ENCODE assay signal across 8 mouse cellular contexts in genomic region chr9:37626103-37626567, GRCm38 (mm10). TPM values are rescaled to one million over a fixed set of nuclear protein-coding genes. Genes with fewer than 3 reads are reported as not detected.
DNase-seq lines count a peak whose midpoint lies in the region; ATAC-seq and TF ChIP-seq lines count a peak whose summit lies in the region.
"Had no signal": no experiment of that assay in that cellular context is flagged by ENCODE, and none has a peak within 500 bp of the region (broad histone marks: within the 10 kb centered on the region; RNA-seq: fewer than 3 reads in every experiment).

No protein-coding gene starts in this region.

- peak; percentile 5; the same call in 1 of the 2 replicates for ATAC-seq in forebrain, embryonic 16.5 days
- peak; percentile 60 for ATAC-seq in midbrain, embryonic 14.5 days (ENCODE audit: low FRiP score, low TSS enrichment)
- ATAC-seq in granulocyte monocyte progenitor cell, adult 5-6 weeks (replicated peaks; ENCODE audit: poor library complexity, severe bottlenecking): no peak

- TF ChIP-seq CTCF in layer of hippocampus, adult 2 months (conservative IDR thresholded peaks at IDR 0.05): no peak

- WGBS in forebrain, embryonic 16.5 days: 9% methylated on average over 3 of the region's 3 CpGs
- WGBS in midbrain, embryonic 14.5 days: 4% methylated on average over 3 of the region's 3 CpGs

- peak in 1 of 2 experiments; percentile 31 for DNase-seq in layer of hippocampus, adult 2 months (ENCODE audit: low spot score in 2 of 2)
- no peak for DNase-seq in layer of hippocampus, adult 9-10 months (ENCODE audit: low spot score)
- DNase-seq in kidney, adult 8-10 months: peak; percentile 27 to 30
- DNase-seq in midbrain, embryonic 14.5 days: peak; percentile 51
- no peak for DNase-seq in spleen, postnatal 10 days (ENCODE audit: low spot score in 2 of 2)

- peak overlapping the region; percentile 42 for H3K4me2 ChIP-seq in forebrain, embryonic 16.5 days (ENCODE audit: low read length)
- peak overlapping the region; percentile 41 for H3K4me2 ChIP-seq in midbrain, embryonic 14.5 days (ENCODE audit: low read length)

- peak overlapping the region; percentile 94 for H3K27ac ChIP-seq in layer of hippocampus, adult 2 months
- H3K27ac ChIP-seq in forebrain, embryonic 16.5 days (ENCODE audit: low read length): peak overlapping the region; percentile 90
- H3K27ac ChIP-seq in midbrain, embryonic 14.5 days (replicated peaks; ENCODE audit: low read depth, low read length): peak overlapping the region; percentile 86

- no peaks in the 10 kb centered on the region for H3K9me3 ChIP-seq in forebrain, embryonic 16.5 days (ENCODE audit: control insufficient read depth, low read length)
- no peaks in the 10 kb centered on the region for H3K9me3 ChIP-seq in midbrain, embryonic 14.5 days (ENCODE audit: control insufficient read depth, low read length)

- H3K27me3 ChIP-seq in forebrain, embryonic 16.5 days (replicated peaks; ENCODE audit: control insufficient read depth, insufficient read depth, low read length): no peaks in the 10 kb centered on the region
- H3K27me3 ChIP-seq in midbrain, embryonic 14.5 days (ENCODE audit: control insufficient read depth, insufficient read depth, low read length): no peaks in the 10 kb centered on the region

- H3K36me3 ChIP-seq in forebrain, embryonic 16.5 days (ENCODE audit: control insufficient read depth, insufficient read depth): no peaks in the 10 kb centered on the region
- H3K36me3 ChIP-seq in midbrain, embryonic 14.5 days (ENCODE audit: control insufficient read depth, insufficient read depth, low read length): no peaks in the 10 kb centered on the region

- peaks cover 38% of the 10 kb centered on the region for H3K4me1 ChIP-seq in forebrain, embryonic 16.5 days (replicated peaks; ENCODE audit: control insufficient read depth, insufficient read depth, low read length)
- peaks cover 17% of the 10 kb centered on the region for H3K4me1 ChIP-seq in midbrain, embryonic 14.5 days (ENCODE audit: control insufficient read depth, insufficient read depth, low read length)

- H3K4me3 ChIP-seq in layer of hippocampus, adult 2 months: peak overlapping the region; percentile 42
- H3K4me3 ChIP-seq in forebrain, embryonic 16.5 days (replicated peaks; ENCODE audit: low read length): 0 out of 2 replicates have a peak overlapping the region, but pooled peaks have one; percentile 10
- H3K4me3 ChIP-seq in midbrain, embryonic 14.5 days (replicated peaks; ENCODE audit: low read depth, low read length): no peak overlapping the region

- peak overlapping the region; percentile 2; the same call in 1 of the 2 replicates for H3K9ac ChIP-seq in forebrain, embryonic 16.5 days (replicated peaks; ENCODE audit: low read depth, low read length)
- no peak overlapping the region; the same call in 1 of the 2 replicates for H3K9ac ChIP-seq in midbrain, embryonic 14.5 days (replicated peaks; ENCODE audit: low read length)

RNA-seq across cellular contexts. Expression of gene Spa17, which starts 12.6 kb away (rescaled TPM):
- 1 to 10 TPM; 1.5 to 1.9 TPM for total RNA-seq in layer of hippocampus, adult 2 months (2021)
- polyA plus RNA-seq in forebrain, embryonic 16.5 days (2015; fragmentation: Nextera tagmentation; extraction: Ambion mirVana): 6.1 and 6.9 TPM in 2 replicates
- polyA plus RNA-seq in midbrain, embryonic 14.5 days (2014; fragmentation: Nextera tagmentation; extraction: Ambion mirVana): 7.5 and 9.5 TPM in 2 replicates
- 1.3 and 2.4 TPM in 2 replicates for total RNA-seq in granulocyte monocyte progenitor cell, adult 5-6 weeks (2014; fragmentation: Nextera tagmentation)
- total RNA-seq in granulocyte monocyte progenitor cell, adult 5-6 weeks (2017): 1.2 and 2.2 TPM in 2 replicates

RNA-seq across cellular contexts. Expression of gene Tbrg1, which starts 31.0 kb away (rescaled TPM):
- total RNA-seq in layer of hippocampus, adult 2 months (2021): 10 to 100 TPM; 46.9 to 47.0 TPM
- polyA plus RNA-seq in forebrain, embryonic 16.5 days (2015; fragmentation: Nextera tagmentation; extraction: Ambion mirVana): 79.2 and 80.7 TPM in 2 replicates
- 89.5 and 91.6 TPM in 2 replicates for polyA plus RNA-seq in midbrain, embryonic 14.5 days (2014; fragmentation: Nextera tagmentation; extraction: Ambion mirVana)
- total RNA-seq in granulocyte monocyte progenitor cell, adult 5-6 weeks (2014; fragmentation: Nextera tagmentation): 21.5 and 29.7 TPM in 2 replicates
- 33.3 and 33.7 TPM in 2 replicates for total RNA-seq in granulocyte monocyte progenitor cell, adult 5-6 weeks (2017)

RNA-seq across cellular contexts. Expression of gene Panx3, which starts 42.9 kb away (rescaled TPM):
- not detected for total RNA-seq in layer of hippocampus, adult 2 months (2021)
- polyA plus RNA-seq in forebrain, embryonic 16.5 days (2015; fragmentation: Nextera tagmentation; extraction: Ambion mirVana): 0.96 TPM in 1 of 2 replicates, not detected in the other
- polyA plus RNA-seq in midbrain, embryonic 14.5 days (2014; fragmentation: Nextera tagmentation; extraction: Ambion mirVana): not detected in 2 replicates
- total RNA-seq in granulocyte monocyte progenitor cell, adult 5-6 weeks (2014; fragmentation: Nextera tagmentation): not detected in 2 replicates
- total RNA-seq in granulocyte monocyte progenitor cell, adult 5-6 weeks (2017): not detected in 2 replicates
- total RNA-seq: left cerebral cortex, postnatal 10 days had no signal

Comparison
In these comparisons a context has a peak if more than half of its experiments do, and no peak if none do; other contexts are left out.
1. DNase-seq: peak in kidney, adult 8-10 months (2 of 2) and midbrain, embryonic 14.5 days (single experiment); none in layer of hippocampus, adult 9-10 months (single experiment) and spleen, postnatal 10 days (0 of 2).
2. Peak in every context shown above with its lines, with median percentiles within 50 percentile points of each other: H3K27ac ChIP-seq.